27 mouse cellular contexts compared by ENCODE assay signal in the genomic region with DNA sequence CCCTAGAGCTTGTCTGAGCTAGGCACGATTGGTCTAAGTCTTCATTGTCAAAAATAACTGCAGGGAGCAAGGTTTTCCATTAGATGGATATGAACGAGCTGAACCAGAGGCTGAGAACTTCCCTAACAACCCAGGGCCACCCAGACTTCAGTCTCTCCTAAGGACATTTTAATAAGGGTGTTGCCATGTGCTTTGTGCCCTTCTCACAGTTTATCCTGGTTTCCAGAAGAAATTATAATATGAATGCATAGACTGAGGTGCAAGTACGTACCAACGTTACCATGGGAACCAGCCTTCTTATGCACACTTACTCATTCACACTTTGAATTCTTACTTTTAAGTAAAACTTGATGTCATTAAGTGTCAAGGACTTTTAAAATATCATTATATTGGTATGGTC.
DNase-seq lines count a peak whose midpoint lies in the region; ATAC-seq and TF ChIP-seq lines count a peak whose summit lies in the region.
"Had no signal": no experiment of that assay in that cellular context is flagged by ENCODE, and none has a peak within 500 bp of the region (broad histone marks: within the 10 kb centered on the region; RNA-seq: fewer than 3 reads in every experiment).

No protein-coding gene starts in this region.

- no peak overlapping the region for H3K4me3 ChIP-seq in forebrain, embryonic 13.5 days
- H3K4me3 ChIP-seq in forebrain, embryonic 12.5 days (replicated peaks), result no peak overlapping the region
- no peak overlapping the region for H3K4me3 ChIP-seq in layer of hippocampus, adult 2 months
- H3K4me3 ChIP-seq in forebrain, embryonic 16.5 days (replicated peaks; ENCODE audit: low read length), result no peak overlapping the region
- H3K4me3 ChIP-seq: embryonic facial prominence, embryonic 13.5 days; heart, embryonic 13.5 days; left cerebral cortex, adult 2 months; limb, embryonic 12.5 days; liver, embryonic 15.5 days; midbrain, embryonic 10.5 days had no signal

- TF ChIP-seq CTCF in layer of hippocampus, adult 2 months (conservative IDR thresholded peaks at IDR 0.05), result no peak

- H3K27ac ChIP-seq in forebrain, embryonic 13.5 days, result no peak overlapping the region
- H3K27ac ChIP-seq in forebrain, embryonic 12.5 days, result no peak overlapping the region
- peak overlapping the region; percentile 59; the same call in 1 of the 2 replicates for H3K27ac ChIP-seq in layer of hippocampus, adult 2 months
- H3K27ac ChIP-seq in forebrain, embryonic 16.5 days (ENCODE audit: low read length), result no peak overlapping the region
- H3K27ac ChIP-seq: embryonic facial prominence, embryonic 13.5 days; heart, embryonic 13.5 days; left cerebral cortex, adult 2 months; limb, embryonic 12.5 days; liver, embryonic 15.5 days; stomach, postnatal 0 days had no signal

- no peaks in the 10 kb centered on the region for H3K36me3 ChIP-seq in forebrain, embryonic 13.5 days (ENCODE audit: poor library complexity, severe bottlenecking)
- H3K36me3 ChIP-seq in forebrain, embryonic 12.5 days (replicated peaks), result no peaks in the 10 kb centered on the region
- H3K36me3 ChIP-seq in forebrain, embryonic 16.5 days (ENCODE audit: control insufficient read depth, insufficient read depth), result no peaks in the 10 kb centered on the region
- H3K36me3 ChIP-seq: embryonic facial prominence, embryonic 13.5 days; G1E; heart, embryonic 13.5 days; limb, embryonic 12.5 days; liver, embryonic 15.5 days; midbrain, embryonic 10.5 days had no signal

- H3K9ac ChIP-seq in forebrain, embryonic 13.5 days, result no peak overlapping the region
- H3K9ac ChIP-seq in forebrain, embryonic 12.5 days, result no peak overlapping the region
- no peak overlapping the region for H3K9ac ChIP-seq in forebrain, embryonic 16.5 days (replicated peaks; ENCODE audit: low read depth, low read length)
- H3K9ac ChIP-seq: embryonic facial prominence, embryonic 13.5 days; heart, embryonic 13.5 days; limb, embryonic 12.5 days; liver, embryonic 15.5 days; lung, embryonic 14.5 days had no signal

- H3K4me1 ChIP-seq in forebrain, embryonic 13.5 days, result peaks cover 12% of the 10 kb centered on the region; the same call in 1 of the 2 replicates
- H3K4me1 ChIP-seq in forebrain, embryonic 12.5 days, result peaks cover 9% of the 10 kb centered on the region
- peaks cover 7% of the 10 kb centered on the region; the same call in 1 of the 2 replicates for H3K4me1 ChIP-seq in forebrain, embryonic 16.5 days (replicated peaks; ENCODE audit: control insufficient read depth, insufficient read depth, low read length)
- H3K4me1 ChIP-seq: liver, embryonic 15.5 days had no signal

- H3K9me3 ChIP-seq in forebrain, embryonic 13.5 days (replicated peaks), result no peaks in the 10 kb centered on the region
- H3K9me3 ChIP-seq in forebrain, embryonic 12.5 days, result no peaks in the 10 kb centered on the region
- no peaks in the 10 kb centered on the region for H3K9me3 ChIP-seq in forebrain, embryonic 16.5 days (ENCODE audit: control insufficient read depth, low read length)
- H3K9me3 ChIP-seq: embryonic facial prominence, embryonic 13.5 days; G1E; heart, embryonic 13.5 days; limb, embryonic 12.5 days; liver, embryonic 15.5 days; midbrain, embryonic 10.5 days had no signal

- no peaks in the 10 kb centered on the region for H3K27me3 ChIP-seq in forebrain, embryonic 13.5 days
- no peaks in the 10 kb centered on the region for H3K27me3 ChIP-seq in forebrain, embryonic 12.5 days
- H3K27me3 ChIP-seq in forebrain, embryonic 16.5 days (replicated peaks; ENCODE audit: control insufficient read depth, insufficient read depth, low read length), result no peaks in the 10 kb centered on the region
- H3K27me3 ChIP-seq: embryonic facial prominence, embryonic 13.5 days; heart, embryonic 13.5 days; limb, embryonic 12.5 days; liver, embryonic 15.5 days had no signal

- DNase-seq in layer of hippocampus, adult 2 months (ENCODE audit: low spot score in 2 of 2), result no peak
- no peak for DNase-seq in layer of hippocampus, postnatal 14 days (ENCODE audit: low spot score in 2 of 2)
- peak; percentile 21 for DNase-seq in R1 (ENCODE audit: low read depth, low spot score)
- DNase-seq in right cerebral cortex, postnatal 14 days, result no peak
- DNase-seq: adrenal gland, postnatal 10 days; cerebellum, adult 18-20 months; cerebellum, postnatal 10 days; gastrocnemius, postnatal 10 days; heart, postnatal 10 days; kidney, adult 11 months; kidney, postnatal 14 days; lung, embryonic 14.5 days; lung, postnatal 14 days; thymus, adult 18-20 months; thymus, postnatal 25 days had no signal

- no peak overlapping the region for H3K4me2 ChIP-seq in forebrain, embryonic 13.5 days
- no peak overlapping the region for H3K4me2 ChIP-seq in forebrain, embryonic 12.5 days
- H3K4me2 ChIP-seq in forebrain, embryonic 16.5 days (ENCODE audit: low read length), result no peak overlapping the region
- H3K4me2 ChIP-seq: embryonic facial prominence, embryonic 13.5 days; heart, embryonic 13.5 days; limb, embryonic 12.5 days; liver, embryonic 15.5 days; lung, embryonic 14.5 days had no signal

- 32% methylated on average over 4 of the region's 4 CpGs for WGBS in forebrain, embryonic 13.5 days
- 50% methylated on average over 4 of the region's 4 CpGs for WGBS in forebrain, embryonic 12.5 days
- WGBS in forebrain, embryonic 16.5 days, result 27% methylated on average over 4 of the region's 4 CpGs

- ATAC-seq in forebrain, embryonic 13.5 days, result peak; percentile 19; the same call in 1 of the 2 replicates
- ATAC-seq in forebrain, embryonic 12.5 days (ENCODE audit: low FRiP score), result no peak
- peak; percentile 43 for ATAC-seq in forebrain, embryonic 16.5 days
- ATAC-seq: inflammation-experienced regulatory T-cells, adult 6 months had no signal
